10 mouse cellular contexts compared by ENCODE assay signal in the genomic region with DNA sequence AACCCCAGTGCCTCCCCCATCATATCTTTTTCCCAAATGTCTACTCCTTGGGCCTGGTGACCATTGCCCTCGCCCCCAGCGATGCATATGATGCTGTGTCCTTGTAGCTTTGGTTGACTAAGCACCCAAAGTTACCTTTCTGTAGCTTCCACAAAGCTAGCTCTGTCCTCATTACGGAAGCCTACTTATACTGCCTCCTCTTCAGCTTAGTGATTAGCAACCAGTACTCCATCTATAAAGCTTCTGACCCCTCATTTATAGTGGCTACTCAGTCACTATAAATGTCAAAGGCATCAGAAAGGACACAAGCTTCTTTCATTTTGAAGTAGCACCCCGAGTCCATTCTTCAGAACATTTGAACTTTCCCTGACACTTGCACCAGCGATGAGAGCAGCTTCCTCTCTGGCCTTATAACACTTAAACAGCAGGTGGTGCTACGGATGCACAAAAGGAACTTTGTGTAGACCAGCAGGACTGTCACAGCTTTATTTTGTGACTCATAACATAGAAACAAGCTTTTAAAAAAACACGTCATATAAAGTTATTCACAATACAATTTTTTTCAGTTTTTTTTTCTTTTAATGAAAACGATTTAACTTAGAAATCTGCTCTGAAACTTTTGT. TPM values are rescaled to one million over a fixed set of nuclear protein-coding genes. Genes with fewer than 3 reads are reported as not detected.
DNase-seq lines count a peak whose midpoint lies in the region; ATAC-seq lines count a peak whose summit lies in the region.
"Had no signal": no experiment of that assay in that cellular context is flagged by ENCODE, and none has a peak within 500 bp of the region (broad histone marks: within the 10 kb centered on the region; RNA-seq: fewer than 3 reads in every experiment).

No protein-coding gene starts in this region.

- ATAC-seq in forebrain, embryonic 14.5 days: no peak
- ATAC-seq in forebrain, embryonic 12.5 days (ENCODE audit: low FRiP score): no peak

- H3K4me3 ChIP-seq in forebrain, embryonic 14.5 days (ENCODE audit: low read depth, low read length): no peak overlapping the region
- H3K4me3 ChIP-seq in forebrain, embryonic 12.5 days (replicated peaks): no peak overlapping the region
- H3K4me3 ChIP-seq: limb, embryonic 12.5 days had no signal

- H3K36me3 ChIP-seq in forebrain, embryonic 14.5 days (ENCODE audit: control insufficient read depth, insufficient read depth, low read length): peaks cover 11% of the 10 kb centered on the region
- no peaks in the 10 kb centered on the region for H3K36me3 ChIP-seq in forebrain, embryonic 12.5 days (replicated peaks)

- H3K9me3 ChIP-seq in forebrain, embryonic 14.5 days (replicated peaks; ENCODE audit: control insufficient read depth, low read length): no peaks in the 10 kb centered on the region
- H3K9me3 ChIP-seq in forebrain, embryonic 12.5 days: no peaks in the 10 kb centered on the region
- H3K9me3 ChIP-seq: limb, embryonic 12.5 days had no signal

- peak; percentile 61 for DNase-seq in forebrain, embryonic 14.5 days (ENCODE audit: low spot score)
- peak; percentile 16 to 39 for DNase-seq in layer of hippocampus, postnatal 10 days (ENCODE audit: low spot score in 2 of 2)
- no peak for DNase-seq in layer of hippocampus, postnatal 36 days
- peak; percentile 62 for DNase-seq in brain, adult 2 months (ENCODE audit: low read depth, low spot score)
- peak; percentile 74 for DNase-seq in mesoderm, embryonic 11.5 days (ENCODE audit: low read depth, low spot score)
- no peak for DNase-seq in cerebellum, adult 8-10 months
- no peak for DNase-seq in right cerebral cortex, postnatal 36 days (ENCODE audit: low spot score in 2 of 2)

- H3K4me2 ChIP-seq in forebrain, embryonic 14.5 days (ENCODE audit: low read length): no peak overlapping the region
- no peak overlapping the region for H3K4me2 ChIP-seq in forebrain, embryonic 12.5 days
- H3K4me2 ChIP-seq: limb, embryonic 12.5 days had no signal

- WGBS in forebrain, embryonic 14.5 days: 54% methylated on average over 8 of the region's 8 CpGs
- 43% methylated on average over 8 of the region's 8 CpGs for WGBS in forebrain, embryonic 12.5 days

- H3K4me1 ChIP-seq in forebrain, embryonic 14.5 days (ENCODE audit: control insufficient read depth, insufficient read depth, low read length): no peaks in the 10 kb centered on the region
- no peaks in the 10 kb centered on the region for H3K4me1 ChIP-seq in forebrain, embryonic 12.5 days
- H3K4me1 ChIP-seq: limb, embryonic 12.5 days had no signal

- no peak overlapping the region for H3K27ac ChIP-seq in forebrain, embryonic 14.5 days (ENCODE audit: low read depth, low read length)
- no peak overlapping the region for H3K27ac ChIP-seq in forebrain, embryonic 12.5 days
- H3K27ac ChIP-seq: limb, embryonic 12.5 days had no signal

- no peak overlapping the region for H3K9ac ChIP-seq in forebrain, embryonic 14.5 days (ENCODE audit: low read length)
- H3K9ac ChIP-seq in forebrain, embryonic 12.5 days: no peak overlapping the region
- H3K9ac ChIP-seq: limb, embryonic 12.5 days had no signal

- no peaks in the 10 kb centered on the region for H3K27me3 ChIP-seq in forebrain, embryonic 14.5 days (replicated peaks; ENCODE audit: control insufficient read depth, insufficient read depth, low read length)
- no peaks in the 10 kb centered on the region for H3K27me3 ChIP-seq in forebrain, embryonic 12.5 days
- H3K27me3 ChIP-seq: limb, embryonic 12.5 days had no signal

RNA-seq across cellular contexts. Expression of a gene that starts 18.8 kb away (rescaled TPM):
- polyA plus RNA-seq in forebrain, embryonic 14.5 days (2014; fragmentation: Nextera tagmentation; extraction: Ambion mirVana): 173 and 182 TPM in 2 replicates
- polyA plus RNA-seq in forebrain, embryonic 12.5 days (2016; fragmentation: Nextera tagmentation; extraction: Ambion mirVana): 95.1 and 105 TPM in 2 replicates
- total RNA-seq in layer of hippocampus, postnatal 10 days (2021): 10 to 100 TPM; 29.9 to 31.9 TPM
- total RNA-seq in layer of hippocampus, postnatal 36 days (2021): 10 to 100 TPM; 13.9 to 19.7 TPM

RNA-seq across cellular contexts. Expression of a gene that starts 41.4 kb away (rescaled TPM):
- not detected in 2 replicates for polyA plus RNA-seq in forebrain, embryonic 14.5 days (2014; fragmentation: Nextera tagmentation; extraction: Ambion mirVana)
- not detected in 2 replicates for polyA plus RNA-seq in forebrain, embryonic 12.5 days (2016; fragmentation: Nextera tagmentation; extraction: Ambion mirVana)
- not detected for total RNA-seq in layer of hippocampus, postnatal 10 days (2021)
- total RNA-seq in layer of hippocampus, postnatal 36 days (2021): not detected
- polyA plus RNA-seq: gonadal fat pad, adult 2 months; limb, embryonic 12.5 days had no signal

Comparison
In these comparisons a context has a peak if more than half of its experiments do, and no peak if none do; other contexts are left out.
1. DNase-seq: peak in forebrain, embryonic 14.5 days (single experiment), layer of hippocampus, postnatal 10 days (2 of 2), brain, adult 2 months (single experiment) and mesoderm, embryonic 11.5 days (single experiment); none in layer of hippocampus, postnatal 36 days (0 of 2), cerebellum, adult 8-10 months (single experiment) and right cerebral cortex, postnatal 36 days (0 of 2).